Mouse (Mus musculus) liver, embryonic 11.5 days (tissue): ENCODE measurements around the gene Col6a1. TPM values are rescaled to one million over a fixed set of nuclear protein-coding genes. Genes with fewer than 3 reads are reported as not detected.

Source experiments
- ATAC-seq: fragments of 200-750 bp; cut with Nextera tagmentation; replicated peaks from 2 replicates; pipeline ENCODE4 v1.8.0; 2017; ENCODE audit warnings: moderate number of reproducible peaks, mild to moderate bottlenecking, moderate TSS enrichment, moderate library complexity; ENCODE audit not compliant: low FRiP score
- DNase-seq: peaks from one replicate; pipeline ENCODE4 v3.0.0-alpha.2; 2017; ENCODE audit warnings: low spot score
- H3K27ac ChIP-seq: fragments of 300-500 bp; sonication (generic); 2 replicates; pipeline ENCODE4 v1.5.1; 2014; ENCODE audit warnings: mild to moderate bottlenecking, low read depth, low read length, control low read depth
- H3K27me3 ChIP-seq: fragments of 300-500 bp; sonication (generic); replicated peaks from 2 replicates; pipeline ENCODE4 v1.6.1; 2014; ENCODE audit warnings: low read length, mixed read lengths; ENCODE audit not compliant: control insufficient read depth, insufficient read depth
- H3K36me3 ChIP-seq: fragments of 300-500 bp; sonication (generic); 2 replicates; pipeline ENCODE4 v1.6.1; 2014; ENCODE audit warnings: mild to moderate bottlenecking, low read length, moderate library complexity, mixed read lengths; ENCODE audit not compliant: control insufficient read depth, insufficient read depth
- H3K4me1 ChIP-seq: fragments of 300-500 bp; sonication (generic); replicated peaks from 2 replicates; pipeline ENCODE4 v1.6.1; 2014; ENCODE audit warnings: low read length, mixed read lengths; ENCODE audit not compliant: control insufficient read depth, insufficient read depth
- H3K4me2 ChIP-seq: fragments of 300-500 bp; sonication (generic); 2 replicates; pipeline ENCODE4 v1.6.1; 2014; ENCODE audit warnings: mild to moderate bottlenecking, control low read depth, moderate library complexity
- H3K4me3 ChIP-seq: fragments of 300-500 bp; sonication (generic); 2 replicates; pipeline ENCODE4 v1.5.1; 2014; ENCODE audit warnings: low read depth, low read length, control low read depth
- H3K9ac ChIP-seq: fragments of 300-500 bp; sonication (generic); 2 replicates; pipeline ENCODE4 v1.6.1; 2014; ENCODE audit warnings: low read depth, low read length, control low read depth
- H3K9me3 ChIP-seq: fragments of 300-500 bp; sonication (generic); 2 replicates; pipeline ENCODE4 v1.6.1; 2016; ENCODE audit warnings: low read length, inconsistent platforms, mixed read lengths; ENCODE audit not compliant: control insufficient read depth
- WGBS: fragments of 180-500 bp; shearing (Covaris S2); extraction: QIAGEN DNeasy Blood & Tissue Kit; methylation state at CpG from one replicate; pipeline ENCODE4 v1.1.7; 2014; 5-methylcytosine and 5-hydroxymethylcytosine counted together
- polyA plus RNA-seq: library from polyadenylated mRNA; unstranded; fragments of >200 nt; fragmentation: Nextera tagmentation; extraction: Ambion mirVana; gene quantifications from 2 replicates; pipeline ENCODE4 v1.2.1, GENCODE M21; 2014

Col6a1 gene
- polyA plus RNA-seq = 18.1 and 20.8 TPM in 2 replicates

GRCm38 (mm10) chr10:76725682-76726285 is at the start of gene Col6a1:
Gene Col6a1, minus strand, starts transcription at chr10:76726168.
- Histone ChIP-seq H3K27ac (no peak within 1 kb of the TSS), H3K9me3 (no peaks in the 10 kb centered on the region), H3K9ac (no peak within 1 kb of the TSS), H3K4me3 (0 out of 2 replicates have a peak within 1 kb of the TSS, but pooled peaks have one; percentile 5), H3K36me3 (no peaks in the 10 kb centered on the region), H3K4me1 (0 out of 2 replicates have a peak, but pooled peaks cover 3% of the 10 kb centered on the region), H3K4me2 (peak within 1 kb of the TSS; percentile 11), H3K27me3 (no peaks in the 10 kb centered on the region)
- DNase-seq (peak; percentile 30), ATAC-seq (no peak)
- 29% methylated on average over 9 of the region's 9 CpGs for WGBS

- no peak overlapping the region for H3K4me3 ChIP-seq
- WGBS = 79% methylated on average over 3 of the region's 3 CpGs
- H3K4me2 ChIP-seq = no peak overlapping the region
- H3K27me3 ChIP-seq = no peaks in the 10 kb centered on the region
- no peaks in the 10 kb centered on the region for H3K9me3 ChIP-seq
- H3K36me3 ChIP-seq = no peaks in the 10 kb centered on the region
- H3K9ac ChIP-seq = no peak overlapping the region
- no peak overlapping the region for H3K27ac ChIP-seq
- ATAC-seq (no peak), DNase-seq (no peak)
- H3K4me1 ChIP-seq = no peaks in the 10 kb centered on the region
Measured at GRCm38 (mm10) chr10:76771624-76772023, 45.7 kb upstream of the Col6a1 start.

GRCm38 (mm10) chr10:76771086-76771485 is 45.1 kb upstream of the Col6a1 start:
- Histone ChIP-seq H3K27me3 (no peaks in the 10 kb centered on the region), H3K4me2 (no peak overlapping the region), H3K4me1 (no peaks in the 10 kb centered on the region), H3K27ac (no peak overlapping the region), H3K36me3 (no peaks in the 10 kb centered on the region), H3K4me3 (no peak overlapping the region), H3K9me3 (no peaks in the 10 kb centered on the region), H3K9ac (no peak overlapping the region)
- DNase-seq (no peak), ATAC-seq (no peak)
- 54% methylated on average over 5 of the region's 5 CpGs for WGBS

- 86% methylated on average over 6 of the region's 6 CpGs for WGBS
- H3K9me3 ChIP-seq = no peaks in the 10 kb centered on the region
Measured at GRCm38 (mm10) chr10:76769581-76769980, 43.6 kb upstream of the Col6a1 start.

GRCm38 (mm10) chr10:76766196-76766595 is 40.2 kb upstream of the Col6a1 start:
- WGBS = 74% methylated on average over 1 of the region's 1 CpGs
- no peak for DNase-seq

More at GRCm38 (mm10) chr10:76769581-76769980, 43.6 kb upstream of the Col6a1 start:
- Histone ChIP-seq H3K9ac (no peak overlapping the region), H3K4me1 (no peaks in the 10 kb centered on the region), H3K4me3 (no peak overlapping the region), H3K27me3 (no peaks in the 10 kb centered on the region), H3K4me2 (no peak overlapping the region), H3K27ac (no peak overlapping the region), H3K36me3 (no peaks in the 10 kb centered on the region)
- ATAC-seq (no peak), DNase-seq (no peak)

GRCm38 (mm10) chr10:76764927-76765326 is 39.0 kb upstream of the Col6a1 start:
- no peak for DNase-seq
- no peaks in the 10 kb centered on the region for H3K27me3 ChIP-seq
- H3K36me3 ChIP-seq = no peaks in the 10 kb centered on the region
- no peaks in the 10 kb centered on the region for H3K4me1 ChIP-seq
- no peak overlapping the region for H3K4me2 ChIP-seq
- ATAC-seq = no peak
- H3K9me3 ChIP-seq = no peaks in the 10 kb centered on the region
- H3K27ac ChIP-seq = no peak overlapping the region
- no peak overlapping the region for H3K4me3 ChIP-seq
- WGBS = 83% methylated on average over 4 of the region's 4 CpGs
- H3K9ac ChIP-seq = no peak overlapping the region

More at GRCm38 (mm10) chr10:76766196-76766595, 40.2 kb upstream of the Col6a1 start:
- ATAC-seq = no peak
- H3K9ac ChIP-seq = no peak overlapping the region
- no peak overlapping the region for H3K27ac ChIP-seq
- H3K4me1 ChIP-seq = no peaks in the 10 kb centered on the region
- H3K9me3 ChIP-seq = no peaks in the 10 kb centered on the region
- no peak overlapping the region for H3K4me2 ChIP-seq
- no peak overlapping the region for H3K4me3 ChIP-seq
- no peaks in the 10 kb centered on the region for H3K36me3 ChIP-seq
- H3K27me3 ChIP-seq = no peaks in the 10 kb centered on the region

DNA sequence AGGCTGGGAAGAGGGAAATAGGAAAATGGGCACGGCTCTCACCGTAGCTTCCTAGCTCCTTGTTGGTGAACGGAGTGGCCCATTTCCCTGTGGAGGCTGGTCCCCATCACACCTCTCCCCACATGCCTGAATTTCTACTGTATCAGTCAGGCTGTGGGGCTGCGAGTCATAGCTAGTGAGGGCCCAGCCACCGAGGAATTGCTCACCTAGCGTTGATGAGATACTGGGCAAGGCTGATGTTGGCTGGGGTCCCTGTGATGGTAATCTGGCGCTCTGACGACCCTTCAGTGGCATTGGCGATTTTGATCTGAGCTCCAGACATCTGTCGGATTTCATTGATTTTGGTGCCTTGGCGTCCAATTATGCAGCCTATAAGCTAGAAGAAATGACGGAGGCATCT is 37.0 kb upstream of the Col6a1 start:
- 82% methylated on average over 12 of the region's 12 CpGs for WGBS
- Histone ChIP-seq H3K27ac (no peak overlapping the region), H3K36me3 (no peaks in the 10 kb centered on the region), H3K4me3 (no peak overlapping the region), H3K9me3 (no peaks in the 10 kb centered on the region), H3K27me3 (no peaks in the 10 kb centered on the region), H3K9ac (no peak overlapping the region), H3K4me1 (no peaks in the 10 kb centered on the region), H3K4me2 (no peak overlapping the region)
- ATAC-seq (no peak), DNase-seq (no peak)

DNA sequence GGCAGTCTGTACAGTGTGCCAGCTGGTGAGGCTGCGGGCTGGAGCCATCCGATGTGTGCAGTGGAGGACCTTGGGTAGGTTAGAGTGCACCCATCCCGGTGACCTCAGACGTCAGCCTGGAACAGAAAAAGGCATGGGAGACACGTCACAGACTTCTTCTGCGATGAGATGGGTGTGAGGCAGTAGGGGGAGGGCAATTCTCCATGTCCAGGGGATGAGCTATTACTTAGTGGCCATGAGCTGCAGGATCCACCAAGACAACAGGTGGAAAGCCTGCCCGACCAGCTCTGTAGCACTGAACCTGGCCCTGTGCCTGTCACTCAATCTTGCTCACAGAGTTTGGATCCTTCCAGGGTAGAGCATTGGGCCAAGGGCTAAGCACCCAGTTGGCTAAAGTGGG is 36.4 kb upstream of the Col6a1 start:
- H3K4me3 ChIP-seq = no peak overlapping the region
- WGBS = 83% methylated on average over 7 of the region's 7 CpGs
- DNase-seq (no peak), ATAC-seq (no peak)
- H3K9ac ChIP-seq = no peak overlapping the region
- H3K36me3 ChIP-seq = no peaks in the 10 kb centered on the region
- H3K27me3 ChIP-seq = no peaks in the 10 kb centered on the region
- no peaks in the 10 kb centered on the region for H3K9me3 ChIP-seq
- H3K4me2 ChIP-seq = no peak overlapping the region
- no peaks in the 10 kb centered on the region for H3K4me1 ChIP-seq
- no peak overlapping the region for H3K27ac ChIP-seq

DNA sequence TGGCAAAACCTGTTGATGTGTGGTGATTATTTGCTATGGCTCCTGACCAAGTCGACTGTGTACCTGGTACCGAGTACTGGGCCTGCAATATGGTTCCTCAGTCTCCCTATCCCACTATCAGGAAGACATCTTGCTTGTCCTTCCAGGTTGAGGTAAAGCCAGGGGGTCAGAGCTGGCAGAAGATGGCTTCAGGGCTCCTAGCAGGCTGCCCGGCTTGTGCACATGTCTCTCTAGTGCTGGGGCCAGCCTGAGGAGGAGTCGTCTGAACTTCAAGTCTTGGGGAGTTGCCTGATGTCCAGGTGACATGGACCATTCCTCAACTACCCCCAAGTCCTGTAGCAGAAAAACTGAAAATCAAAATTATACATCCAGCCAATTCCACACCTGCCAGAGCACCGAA is 33.9 kb upstream of the Col6a1 start:
- no peak overlapping the region for H3K4me3 ChIP-seq
- H3K36me3 ChIP-seq = no peaks in the 10 kb centered on the region
- DNase-seq = no peak
- no peaks in the 10 kb centered on the region for H3K27me3 ChIP-seq
- ATAC-seq = no peak
- H3K27ac ChIP-seq = no peak overlapping the region
- H3K4me2 ChIP-seq = no peak overlapping the region
- 80% methylated on average over 5 of the region's 5 CpGs for WGBS
- H3K9ac ChIP-seq = no peak overlapping the region
- no peaks in the 10 kb centered on the region for H3K4me1 ChIP-seq
- H3K9me3 ChIP-seq = no peaks in the 10 kb centered on the region
